Mouse (Mus musculus) hindbrain, embryonic 12.5 days (tissue): ENCODE results near the gene Cep41. TPM values are rescaled to one million over a fixed set of nuclear protein-coding genes. Genes with fewer than 3 reads are reported as not detected.

Source experiments
- ATAC-seq: fragments of 200-750 bp; cut with Nextera tagmentation; 2 replicates; pipeline ENCODE4 v1.8.0; 2017; ENCODE audit warnings: moderate TSS enrichment; ENCODE audit not compliant: low FRiP score
- H3K27ac ChIP-seq: fragments of 300-500 bp; sonication (generic); 2 replicates; pipeline ENCODE4 v1.5.1; 2016; ENCODE audit warnings: mild to moderate bottlenecking
- H3K27me3 ChIP-seq: fragments of 300-500 bp; sonication (generic); 2 replicates; pipeline ENCODE4 v1.6.1; 2016; ENCODE audit warnings: mild to moderate bottlenecking
- H3K36me3 ChIP-seq: fragments of 300-500 bp; sonication (generic); 2 replicates; pipeline ENCODE4 v1.6.1; 2016; ENCODE audit warnings: mild to moderate bottlenecking
- H3K4me1 ChIP-seq: fragments of 300-500 bp; sonication (generic); 2 replicates; pipeline ENCODE4 v1.6.1; 2016
- H3K4me2 ChIP-seq: fragments of 300-500 bp; sonication (generic); replicated peaks from 2 replicates; pipeline ENCODE4 v1.6.1; 2016; ENCODE audit warnings: mild to moderate bottlenecking
- H3K4me3 ChIP-seq: fragments of 300-500 bp; sonication (generic); 2 replicates; pipeline ENCODE4 v1.5.1; 2016; ENCODE audit warnings: mild to moderate bottlenecking
- H3K9ac ChIP-seq: fragments of 300-500 bp; sonication (generic); 2 replicates; pipeline ENCODE4 v1.6.1; 2016; ENCODE audit warnings: mild to moderate bottlenecking, moderate library complexity
- H3K9me3 ChIP-seq: fragments of 300-500 bp; sonication (generic); replicated peaks from 2 replicates; pipeline ENCODE4 v1.6.1; 2016; ENCODE audit warnings: mild to moderate bottlenecking
- WGBS: fragments of 180-500 bp; shearing (Covaris S2); methylation state at CpG from one replicate; pipeline ENCODE4 v1.1.7; 2016; 5-methylcytosine and 5-hydroxymethylcytosine counted together
- polyA plus RNA-seq: library from polyadenylated mRNA; unstranded; fragments of >200 nt; fragmentation: Nextera tagmentation; extraction: Ambion mirVana; gene quantifications from 2 replicates; pipeline ENCODE4 v1.2.1, GENCODE M21; 2016

Cep41 gene
- polyA plus RNA-seq, 1 experiment from 2014 or later = 20.5 TPM

- Histone ChIP-seq H3K4me2 (no peak overlapping the region), H3K9ac (no peak overlapping the region), H3K9me3 (no peaks in the 10 kb centered on the region), H3K4me3 (no peak overlapping the region), H3K27me3 (no peaks in the 10 kb centered on the region), H3K36me3 (no peaks in the 10 kb centered on the region), H3K4me1 (peaks cover 27% of the 10 kb centered on the region), H3K27ac (peak overlapping the region; percentile 77)
- WGBS = 41% methylated on average over 6 of the region's 6 CpGs
- ATAC-seq = no peak
These were observed 28.8 kb downstream of the Cep41 start for GRCm38 (mm10) chr6:30664776-30665175.

GRCm38 (mm10) chr6:30658619-30659018 lies 34.9 kb downstream of the Cep41 start:
- no peak for ATAC-seq
- WGBS = 63% methylated on average over 9 of the region's 9 CpGs

GRCm38 (mm10) chr6:30657279-30657678 lies 36.3 kb downstream of the Cep41 start:
- Histone ChIP-seq H3K9me3 (no peaks in the 10 kb centered on the region), H3K4me2 (no peak overlapping the region), H3K36me3 (0 out of 2 replicates have a peak, but pooled peaks cover 2% of the 10 kb centered on the region), H3K4me3 (no peak overlapping the region), H3K9ac (no peak overlapping the region), H3K27ac (no peak overlapping the region), H3K4me1 (peaks cover 41% of the 10 kb centered on the region), H3K27me3 (no peaks in the 10 kb centered on the region)
- WGBS = 91% methylated on average over 12 of the region's 12 CpGs
- ATAC-seq = no peak

More at GRCm38 (mm10) chr6:30658619-30659018, 34.9 kb downstream of the Cep41 start:
- Histone ChIP-seq H3K9me3 (no peaks in the 10 kb centered on the region), H3K4me1 (peaks cover 32% of the 10 kb centered on the region), H3K4me2 (no peak overlapping the region), H3K36me3 (0 out of 2 replicates have a peak, but pooled peaks cover 2% of the 10 kb centered on the region), H3K9ac (no peak overlapping the region), H3K27ac (no peak overlapping the region), H3K27me3 (no peaks in the 10 kb centered on the region), H3K4me3 (no peak overlapping the region)

GRCm38 (mm10) chr6:30654932-30655331 lies 38.6 kb downstream of the Cep41 start:
- Histone ChIP-seq H3K27me3 (no peaks in the 10 kb centered on the region), H3K4me3 (no peak overlapping the region), H3K9me3 (no peaks in the 10 kb centered on the region), H3K36me3 (0 out of 2 replicates have a peak, but pooled peaks cover 2% of the 10 kb centered on the region), H3K4me1 (peaks cover 37% of the 10 kb centered on the region), H3K9ac (no peak overlapping the region), H3K4me2 (no peak overlapping the region), H3K27ac (peak overlapping the region; percentile 69)
- WGBS = 84% methylated on average over 3 of the region's 3 CpGs
- ATAC-seq = 0 out of 2 replicates have a peak, but pooled peaks have one; percentile 35

GRCm38 (mm10) chr6:30654402-30654859 lies 39.1 kb downstream of the Cep41 start:
- Histone ChIP-seq H3K4me1 (peaks cover 42% of the 10 kb centered on the region), H3K9me3 (no peaks in the 10 kb centered on the region), H3K27ac (peak overlapping the region; percentile 69), H3K4me3 (no peak overlapping the region), H3K4me2 (no peak overlapping the region), H3K9ac (no peak overlapping the region), H3K36me3 (0 out of 2 replicates have a peak, but pooled peaks cover 2% of the 10 kb centered on the region), H3K27me3 (no peaks in the 10 kb centered on the region)
- 36% methylated on average over 6 of the region's 6 CpGs for WGBS
- ATAC-seq = peak; percentile 43; the same call in 1 of the 2 replicates

GRCm38 (mm10) chr6:30653518-30653917 lies 40.0 kb downstream of the Cep41 start:
- WGBS = 77% methylated on average over 6 of the region's 6 CpGs
- H3K36me3 ChIP-seq = 0 out of 2 replicates have a peak, but pooled peaks cover 2% of the 10 kb centered on the region

GRCm38 (mm10) chr6:30652425-30653188 lies 40.9 kb downstream of the Cep41 start:
- Histone ChIP-seq H3K4me2 (no peak overlapping the region), H3K9me3 (no peaks in the 10 kb centered on the region), H3K9ac (no peak overlapping the region), H3K4me1 (peaks cover 44% of the 10 kb centered on the region), H3K27me3 (no peaks in the 10 kb centered on the region), H3K4me3 (no peak overlapping the region), H3K27ac (peak overlapping the region; percentile 77), H3K36me3 (0 out of 2 replicates have a peak, but pooled peaks cover 2% of the 10 kb centered on the region)
- WGBS = 49% methylated on average over 9 of the region's 9 CpGs
- no peak for ATAC-seq

More at GRCm38 (mm10) chr6:30653518-30653917, 40.0 kb downstream of the Cep41 start:
- H3K4me1 ChIP-seq = peaks cover 44% of the 10 kb centered on the region
- H3K27me3 ChIP-seq = no peaks in the 10 kb centered on the region
- H3K4me3 ChIP-seq = no peak overlapping the region
- no peaks in the 10 kb centered on the region for H3K9me3 ChIP-seq
- no peak overlapping the region for H3K9ac ChIP-seq
- H3K27ac ChIP-seq = peak overlapping the region; percentile 69
- H3K4me2 ChIP-seq = no peak overlapping the region
- ATAC-seq = no peak

GRCm38 (mm10) chr6:30649651-30650296 lies 43.8 kb downstream of the Cep41 start:
- Histone ChIP-seq H3K4me1 (peaks cover 39% of the 10 kb centered on the region), H3K27ac (peak overlapping the region; percentile 44; the same call in 1 of the 2 replicates), H3K9me3 (no peaks in the 10 kb centered on the region), H3K4me3 (no peak overlapping the region), H3K4me2 (no peak overlapping the region), H3K36me3 (no peaks in the 10 kb centered on the region), H3K27me3 (no peaks in the 10 kb centered on the region), H3K9ac (no peak overlapping the region)
- 68% methylated on average over 11 of the region's 11 CpGs for WGBS
- no peak for ATAC-seq

- H3K4me2 ChIP-seq = no peak overlapping the region
- H3K27me3 ChIP-seq = no peaks in the 10 kb centered on the region
- no peak for ATAC-seq
- WGBS = 69% methylated on average over 6 of the region's 6 CpGs
- 0 out of 2 replicates have a peak, but pooled peaks cover under 1% of the 10 kb centered on the region for H3K9me3 ChIP-seq
- H3K9ac ChIP-seq = no peak overlapping the region
- H3K4me1 ChIP-seq = peaks cover 19% of the 10 kb centered on the region
- 0 out of 2 replicates have a peak overlapping the region, but pooled peaks have one; percentile 45 for H3K27ac ChIP-seq
- no peaks in the 10 kb centered on the region for H3K36me3 ChIP-seq
- no peak overlapping the region for H3K4me3 ChIP-seq
These were observed 48.2 kb downstream of the Cep41 start for GRCm38 (mm10) chr6:30645379-30645778.

GRCm38 (mm10) chr6:30644462-30644861 lies 49.1 kb downstream of the Cep41 start:
- H3K27me3 ChIP-seq = no peaks in the 10 kb centered on the region
- peaks cover 13% of the 10 kb centered on the region for H3K4me1 ChIP-seq
- peak overlapping the region; percentile 45 for H3K27ac ChIP-seq
- H3K4me2 ChIP-seq = no peak overlapping the region
- H3K9me3 ChIP-seq = 0 out of 2 replicates have a peak, but pooled peaks cover 3% of the 10 kb centered on the region
- 41% methylated on average over 3 of the region's 3 CpGs for WGBS
- ATAC-seq = no peak
- H3K4me3 ChIP-seq = no peak overlapping the region
- H3K9ac ChIP-seq = no peak overlapping the region
- no peaks in the 10 kb centered on the region for H3K36me3 ChIP-seq

GRCm38 (mm10) chr6:30643694-30644460 lies 49.7 kb downstream of the Cep41 start:
- peaks cover 11% of the 10 kb centered on the region; the same call in 1 of the 2 replicates for H3K4me1 ChIP-seq
- WGBS = 74% methylated on average over 12 of the region's 12 CpGs
- H3K9me3 ChIP-seq = 0 out of 2 replicates have a peak, but pooled peaks cover 3% of the 10 kb centered on the region
- H3K9ac ChIP-seq = no peak overlapping the region
- H3K27me3 ChIP-seq = no peaks in the 10 kb centered on the region
- H3K27ac ChIP-seq = peak overlapping the region; percentile 45
- H3K4me3 ChIP-seq = no peak overlapping the region
- H3K36me3 ChIP-seq = no peaks in the 10 kb centered on the region
- no peak for ATAC-seq
- H3K4me2 ChIP-seq = no peak overlapping the region
